Mouse (Mus musculus) embryonic fibroblast, embryonic 13.5 days (primary cell): ENCODE results near the gene Kdelr1. TPM values are rescaled to one million over a fixed set of nuclear protein-coding genes. Genes with fewer than 3 reads are reported as not detected.

Experiments
- H3K27ac ChIP-seq: 2 replicates; pipeline ENCODE4 v1.5.1; 2012; ENCODE audit warnings: low read length, control low read depth, inconsistent platforms; ENCODE audit not compliant: insufficient read depth
- H3K4me1 ChIP-seq: 2 replicates; pipeline ENCODE4 v1.6.1; 2011; ENCODE audit warnings: low read length; ENCODE audit not compliant: control insufficient read depth, insufficient read depth
- H3K4me3 ChIP-seq: 2 replicates; pipeline ENCODE4 v1.5.1; 2011; ENCODE audit warnings: mild to moderate bottlenecking, control low read depth, low read length; ENCODE audit not compliant: insufficient read depth
- CTCF ChIP-seq: IDR thresholded peaks from 2 replicates; pipeline ENCODE4 v1.5.1; 2011; ENCODE audit warnings: mild to moderate bottlenecking, control low read depth, low read length, moderate library complexity, borderline replicate concordance; ENCODE audit not compliant: insufficient read depth
- POLR2A ChIP-seq: IDR thresholded peaks from 2 replicates; pipeline ENCODE4 v1.6.1; 2011; ENCODE audit warnings: low read depth, mild to moderate bottlenecking, control low read depth, low read length, moderate library complexity
- polyA plus RNA-seq: library from polyadenylated mRNA; stranded (reverse); fragments of >200 nt; gene quantifications from 2 replicates; pipeline ENCODE4 v1.2.4, GENCODE M21; 2011; ENCODE audit warnings: low read depth; ENCODE audit not compliant: missing spikeins, insufficient read length

Kdelr1 gene
- polyA plus RNA-seq, 1 experiment: 303 TPM

- no peak overlapping the region for H3K4me3 ChIP-seq
- no peak for TF ChIP-seq CTCF
- TF ChIP-seq POLR2A: no peak
- no peaks in the 10 kb centered on the region for H3K4me1 ChIP-seq
- H3K27ac ChIP-seq: no peak overlapping the region
These were observed 24.0 kb upstream of the Kdelr1 start for GRCm38 (mm10) chr7:45848447-45849027.

GRCm38 (mm10) chr7:45850661-45851060 is 21.9 kb upstream of the Kdelr1 start:
- Histone ChIP-seq H3K4me3 (no peak overlapping the region), H3K27ac (no peak overlapping the region), H3K4me1 (no peaks in the 10 kb centered on the region)
- TF ChIP-seq CTCF (no peak), POLR2A (no peak)

- Histone ChIP-seq H3K4me1 (no peaks in the 10 kb centered on the region), H3K4me3 (no peak overlapping the region), H3K27ac (no peak overlapping the region)
- TF ChIP-seq POLR2A (no peak), CTCF (no peak)
These were observed 19.5 kb upstream of the Kdelr1 start for GRCm38 (mm10) chr7:45853089-45853488.

GRCm38 (mm10) chr7:45856950-45857901 is 15.3 kb upstream of the Kdelr1 start:
- Histone ChIP-seq H3K4me1 (no peaks in the 10 kb centered on the region), H3K4me3 (no peak overlapping the region), H3K27ac (no peak overlapping the region)
- TF ChIP-seq POLR2A (no peak), CTCF (no peak)

- no peaks in the 10 kb centered on the region for H3K4me1 ChIP-seq
- H3K27ac ChIP-seq: no peak overlapping the region
- TF ChIP-seq CTCF (no peak), POLR2A (no peak)
- no peak overlapping the region for H3K4me3 ChIP-seq
These were observed 13.6 kb upstream of the Kdelr1 start for GRCm38 (mm10) chr7:45859008-45859407.

GRCm38 (mm10) chr7:45862804-45863203 is 9.8 kb upstream of the Kdelr1 start:
- TF ChIP-seq POLR2A (no peak), CTCF (no peak)
- Histone ChIP-seq H3K27ac (no peak overlapping the region), H3K4me1 (0 out of 2 replicates have a peak, but pooled peaks cover 3% of the 10 kb centered on the region), H3K4me3 (no peak overlapping the region)

- no peak for TF ChIP-seq POLR2A
- TF ChIP-seq CTCF: no peak
- no peak overlapping the region for H3K4me3 ChIP-seq
- no peak overlapping the region for H3K27ac ChIP-seq
- 0 out of 2 replicates have a peak, but pooled peaks cover 3% of the 10 kb centered on the region for H3K4me1 ChIP-seq
These were observed 8.1 kb upstream of the Kdelr1 start for GRCm38 (mm10) chr7:45864435-45864834.

GRCm38 (mm10) chr7:45865925-45866910 is 6.4 kb upstream of the Kdelr1 start:
- Histone ChIP-seq H3K27ac (peak overlapping the region; percentile 47), H3K4me3 (peak overlapping the region; percentile 66), H3K4me1 (0 out of 2 replicates have a peak, but pooled peaks cover 3% of the 10 kb centered on the region)
- TF ChIP-seq CTCF (no peak), POLR2A (peak; percentile 89)

- TF ChIP-seq POLR2A (0 out of 2 replicates have a peak, but pooled peaks have one; percentile 13), CTCF (no peak)
- H3K27ac ChIP-seq: no peak overlapping the region
- H3K4me1 ChIP-seq: 0 out of 2 replicates have a peak, but pooled peaks cover 3% of the 10 kb centered on the region
- H3K4me3 ChIP-seq: no peak overlapping the region
These were observed 4.7 kb upstream of the Kdelr1 start for GRCm38 (mm10) chr7:45867871-45868270.
